Mouse (Mus musculus) kidney, adult 8-10 months (tissue): ENCODE results near the gene Chrnb2.

Experiments
- DNase-seq, 2 experiments: peaks; one replicate each; pipeline ENCODE4 v3.0.0; 2022

The Chrnb2 gene

GRCm38 (mm10) chr3:89774236-89774960 is 10.0 kb upstream of the Chrnb2 start:
- DNase-seq: peak; percentile 11 to 12

DNA sequence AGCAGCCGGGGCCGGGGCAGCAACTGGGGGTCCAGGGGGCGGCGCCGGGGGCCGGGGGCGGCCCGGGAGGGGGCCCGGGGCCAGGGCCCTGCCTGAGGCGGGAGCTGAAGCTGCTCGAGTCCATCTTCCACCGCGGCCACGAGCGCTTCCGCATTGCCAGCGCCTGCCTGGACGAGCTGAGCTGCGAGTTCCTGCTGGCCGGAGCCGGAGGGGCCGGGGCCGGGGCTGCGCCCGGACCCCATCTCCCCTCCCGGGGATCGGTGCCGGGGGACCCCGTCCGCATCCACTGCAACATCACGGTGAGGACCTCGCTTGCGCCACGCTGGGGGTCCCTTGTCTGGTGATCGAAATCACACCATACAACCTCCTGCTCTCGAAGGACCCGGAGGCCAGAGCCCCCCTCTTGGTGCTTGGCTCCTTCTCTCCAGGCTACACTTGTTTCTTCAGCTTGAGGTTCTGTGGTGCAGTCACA is 9.3 kb upstream of the Chrnb2 start:
- DNase-seq: peak; percentile 23 to 30

- peak; percentile 95 to 96 for DNase-seq
Measured at GRCm38 (mm10) chr3:89772968-89773709, 8.7 kb upstream of the Chrnb2 start, which contains the start of gene Ube2q1. TSS of gene Ube2q1 (plus strand) at chr3:89773616.

- DNase-seq: peak; percentile 79 to 85
Measured at GRCm38 (mm10) chr3:89772588-89772967, 8.1 kb upstream of the Chrnb2 start.

- DNase-seq: no peak
Measured at GRCm38 (mm10) chr3:89770425-89771002, 6.1 kb upstream of the Chrnb2 start.

- no peak for DNase-seq
Measured at GRCm38 (mm10) chr3:89769584-89769983, 5.2 kb upstream of the Chrnb2 start.

- DNase-seq: no peak
Measured at GRCm38 (mm10) chr3:89759786-89760185, 4.6 kb downstream of the Chrnb2 start.

DNA sequence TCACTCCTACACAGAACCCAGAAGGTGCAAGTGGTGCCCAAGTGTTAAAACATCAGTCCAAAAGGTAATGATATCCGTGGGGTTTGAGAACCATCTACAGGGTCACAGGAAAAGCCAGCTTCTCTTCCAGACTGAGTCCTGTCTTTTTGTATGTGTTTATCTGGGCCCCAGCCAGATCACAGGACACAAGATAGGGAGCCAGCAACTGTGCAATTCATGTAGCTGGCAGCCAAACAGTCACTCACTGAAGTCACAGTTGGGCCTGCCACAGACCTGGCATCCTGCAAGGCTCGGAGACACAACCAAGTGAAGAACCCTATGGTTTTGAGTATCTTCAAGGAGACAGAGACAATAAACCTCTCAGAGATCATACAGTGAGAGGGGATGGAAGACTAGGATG is 6.6 kb downstream of the Chrnb2 start:
- DNase-seq: no peak

- DNase-seq: no peak
Measured at GRCm38 (mm10) chr3:89755283-89755682, 9.1 kb downstream of the Chrnb2 start.

GRCm38 (mm10) chr3:89752307-89752706 is 12.1 kb downstream of the Chrnb2 start:
- DNase-seq: no peak

- DNase-seq: no peak
Measured at GRCm38 (mm10) chr3:89738509-89738908, 25.9 kb downstream of the Chrnb2 start.

GRCm38 (mm10) chr3:89732091-89732490 is 32.3 kb downstream of the Chrnb2 start:
- DNase-seq: no peak

DNA sequence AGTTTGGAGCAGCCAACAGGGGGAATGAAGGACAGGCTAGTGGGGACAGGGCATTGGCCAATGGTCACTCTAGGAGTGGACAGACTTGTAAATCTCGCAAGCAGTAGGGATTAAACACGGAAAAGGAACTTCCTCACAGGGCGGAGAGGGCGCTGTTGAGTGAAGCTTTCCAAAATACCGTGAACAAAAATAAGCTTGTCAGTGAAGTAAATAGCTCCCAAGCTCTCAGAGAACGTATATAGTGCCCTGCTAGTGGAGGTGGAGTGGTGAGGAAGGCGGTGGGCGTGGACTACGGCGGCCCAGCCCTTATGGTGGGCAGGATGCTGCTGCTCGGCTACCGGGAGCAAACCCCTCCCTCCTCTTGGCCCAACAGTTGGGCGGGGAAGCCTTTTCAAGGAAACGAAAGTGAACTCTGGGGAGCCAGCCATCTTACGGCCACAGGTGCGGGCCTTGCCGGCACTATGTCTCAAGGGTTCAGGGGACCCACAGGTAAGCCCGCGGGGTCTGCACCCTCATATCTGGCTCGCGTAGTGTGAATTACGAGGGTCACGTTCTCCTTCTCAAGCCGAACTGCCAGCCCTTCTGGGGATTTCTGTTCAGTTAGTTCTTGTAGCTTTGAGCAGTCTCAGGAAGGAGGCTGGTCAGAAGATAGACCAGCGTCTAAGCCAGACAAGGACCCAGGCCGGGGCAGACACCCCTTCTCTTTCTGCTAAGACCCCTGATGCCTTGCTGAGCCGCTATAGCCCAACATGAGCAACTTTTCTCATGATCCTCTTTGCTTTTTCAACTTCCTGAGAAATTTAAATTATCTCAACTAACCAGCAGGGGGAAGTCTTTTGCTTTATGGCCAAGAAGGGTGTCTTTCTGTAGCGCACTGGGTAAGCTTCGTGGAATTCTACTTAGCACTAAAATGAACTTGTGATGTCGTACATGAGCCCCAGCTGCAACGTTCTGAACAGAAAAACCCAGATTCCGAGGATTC is 33.8 kb downstream of the Chrnb2 start:
- DNase-seq: peak; percentile 93 to 94

GRCm38 (mm10) chr3:89728848-89729247 is 35.6 kb downstream of the Chrnb2 start:
- DNase-seq: no peak

DNA sequence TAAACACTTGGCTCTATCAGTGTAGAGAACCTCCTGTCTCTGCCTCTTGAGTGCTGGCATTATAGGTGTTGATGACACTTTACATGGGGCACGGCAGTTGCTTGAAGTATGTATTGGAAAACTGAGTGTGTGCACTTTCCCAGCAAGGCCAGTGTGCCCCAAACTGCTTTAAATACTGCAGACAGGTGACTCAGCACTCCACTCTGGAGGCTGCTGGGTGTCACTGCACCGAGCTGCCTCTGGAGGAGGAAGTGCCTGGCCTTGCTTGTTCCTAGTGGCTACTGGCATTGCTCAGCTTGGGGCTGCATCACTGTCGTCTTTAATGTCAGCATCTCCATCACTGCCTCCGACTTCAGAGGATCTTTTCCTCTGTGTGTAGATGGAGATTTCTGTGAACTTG is 37.4 kb downstream of the Chrnb2 start:
- peak; percentile 30 to 50 for DNase-seq

DNA sequence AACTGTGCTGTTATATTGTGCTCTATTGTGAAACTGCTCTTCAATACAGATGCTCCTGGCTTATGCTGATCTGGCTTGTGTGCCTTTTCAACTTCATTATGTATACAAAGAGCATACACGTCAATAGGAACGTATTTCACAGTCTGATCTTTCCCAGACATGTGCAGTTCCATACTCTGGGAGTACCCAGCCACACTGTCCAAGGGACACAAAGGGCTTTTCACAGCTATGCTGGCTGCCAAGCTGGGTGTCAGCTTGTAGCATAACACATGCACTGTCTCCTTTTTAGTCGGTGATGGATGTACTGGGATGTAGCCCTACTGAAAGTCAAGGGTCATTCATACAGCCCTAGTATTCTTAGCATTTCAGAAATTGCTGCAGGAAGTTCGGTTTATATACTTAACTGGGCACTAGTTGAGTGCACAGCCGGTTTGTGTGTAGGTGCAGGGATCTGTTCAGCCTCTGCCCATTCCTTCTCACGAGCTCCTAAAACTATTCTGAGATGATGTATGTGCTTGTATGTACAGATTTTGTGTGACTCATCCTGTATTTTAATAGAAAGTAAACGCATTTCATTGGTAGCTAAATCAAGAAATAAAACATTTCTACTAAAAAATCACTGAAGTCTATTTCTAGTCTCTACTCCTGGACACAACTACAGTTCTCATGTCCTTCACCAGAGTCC is 40.9 kb downstream of the Chrnb2 start:
- DNase-seq: no peak

DNA sequence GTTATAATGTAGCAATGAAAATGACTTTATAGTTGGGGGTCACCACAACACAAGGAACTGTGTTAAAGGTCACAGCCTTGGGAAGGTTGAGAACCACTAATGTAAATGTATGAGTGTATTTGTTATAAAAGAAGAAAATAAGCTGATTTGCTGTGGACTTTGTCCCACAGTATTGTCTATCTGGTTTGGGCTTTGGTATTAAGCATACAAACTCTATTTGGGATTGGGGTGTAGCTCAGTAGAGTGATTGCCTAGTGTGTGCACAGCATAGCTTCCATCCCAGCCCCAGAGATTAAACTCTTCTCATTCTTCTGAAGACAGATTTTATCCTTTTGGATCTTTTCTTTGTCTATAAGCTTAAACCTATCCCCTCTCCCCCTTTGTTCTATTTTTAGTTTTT is 42.4 kb downstream of the Chrnb2 start:
- DNase-seq: no peak

DNA sequence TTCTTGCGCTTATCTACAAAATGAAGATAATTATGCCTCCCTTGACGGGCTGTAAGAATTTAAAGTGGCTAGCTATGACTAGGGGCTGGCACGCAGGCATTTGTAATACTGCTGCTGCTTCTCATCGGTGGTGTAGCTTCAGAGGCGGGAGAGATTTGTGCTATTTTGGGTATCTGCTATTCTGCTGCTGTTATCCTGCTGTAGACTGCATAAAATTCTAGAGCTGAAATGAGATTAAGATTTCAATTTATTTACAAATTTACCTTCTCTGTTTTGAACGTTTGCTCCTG is 48.5 kb downstream of the Chrnb2 start:
- no peak for DNase-seq

DNA sequence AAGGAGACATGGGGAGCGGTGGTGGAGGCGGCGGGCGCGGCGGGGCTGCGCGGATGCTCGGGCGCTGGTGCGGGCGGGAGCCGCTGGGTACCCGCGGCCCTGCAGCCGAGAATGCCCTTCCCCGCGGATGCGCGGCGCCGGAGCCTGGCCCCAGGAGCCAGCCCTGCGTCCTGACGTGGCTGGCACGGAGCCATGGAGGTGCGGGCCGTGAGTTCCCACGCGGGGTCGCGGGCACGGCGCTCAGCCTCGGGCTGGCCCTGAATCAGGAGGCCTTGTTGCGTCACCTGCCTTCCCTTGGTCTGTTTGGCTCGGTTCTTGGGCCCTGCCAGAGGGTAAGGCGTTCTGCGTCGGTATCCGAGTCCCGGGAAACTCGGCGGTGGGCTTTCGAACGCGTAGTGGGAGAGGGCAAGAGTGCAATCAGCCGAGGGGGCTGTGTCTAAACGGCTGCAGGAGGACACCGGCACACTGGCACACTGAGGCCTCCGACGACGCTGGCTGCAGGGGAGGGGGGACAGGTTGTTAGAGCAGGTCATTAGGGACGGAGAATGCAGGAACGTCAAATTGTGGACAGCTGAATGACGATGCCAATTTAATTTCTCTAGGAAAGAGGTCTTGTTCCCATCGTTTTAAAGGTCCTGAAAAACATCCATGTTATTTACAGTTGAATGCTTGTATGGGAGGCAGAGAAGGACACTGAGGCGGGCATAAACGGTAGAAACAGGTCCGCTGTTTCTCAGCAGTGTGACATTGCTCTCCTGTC is 49.0 kb downstream of the Chrnb2 start:
- peak; percentile 8 to 13 for DNase-seq

GRCm38 (mm10) chr3:89714359-89715206 is 49.8 kb downstream of the Chrnb2 start, which contains the start of gene Adar:
TSS of gene Adar (plus strand) at chr3:89715022.
- DNase-seq: peak; percentile 31 to 67
